Mouse (Mus musculus) CH12.LX (cell line): ENCODE results near the gene Phactr1. TPM values are rescaled to one million over a fixed set of nuclear protein-coding genes. Genes with fewer than 3 reads are reported as not detected.

Source experiments
- DNase-seq: peaks from one replicate; pipeline ENCODE4 v3.0.0-alpha.2; 2013; ENCODE audit errors: extremely low read depth
- H3K27ac ChIP-seq: 2 replicates; pipeline ENCODE4 v1.5.1; 2012; ENCODE audit warnings: low read depth, mild to moderate bottlenecking, control low read depth, moderate library complexity; ENCODE audit not compliant: insufficient read depth
- H3K27me3 ChIP-seq: replicated peaks from 2 replicates; pipeline ENCODE3; 2012; ENCODE audit warnings: inconsistent platforms
- H3K36me3 ChIP-seq, 2 experiments: replicated peaks in 1 of 2; 2 replicates each; pipeline versions ENCODE3 to v1.6.1; 2012; ENCODE audit warnings: inconsistent platforms in 1 of 2, low read length in 1 of 2, mild to moderate bottlenecking in 1 of 2, mixed read lengths in 1 of 2, moderate library complexity in 1 of 2; ENCODE audit not compliant: control insufficient read depth in 1 of 2, insufficient read depth in 1 of 2
- H3K4me1 ChIP-seq, 2 experiments: 2 replicates each; pipeline ENCODE4 v1.6.1; 2012; ENCODE audit warnings: inconsistent platforms in 1 of 2, moderate library complexity in 1 of 2; ENCODE audit not compliant: insufficient read depth in 2 of 2, control insufficient read depth in 1 of 2
- H3K4me2 ChIP-seq: 2 replicates; pipeline ENCODE4 v1.6.1; 2012; ENCODE audit warnings: low read depth, mild to moderate bottlenecking, control low read depth; ENCODE audit not compliant: poor library complexity, insufficient read depth, severe bottlenecking
- H3K4me3 ChIP-seq, 3 experiments: fragments of 150-350 bp in 1 of 3; sonication (generic) in 1 of 3; replicated peaks in 1 of 3; 2 replicates each; pipeline versions ENCODE3 to v1.5.1; 2011 to 2012; ENCODE audit warnings: low read depth in 2 of 3, low read length in 2 of 3, mild to moderate bottlenecking in 2 of 3, moderate library complexity in 2 of 3, control low read depth in 1 of 3, improper control_type of control experiment in 1 of 3, inconsistent platforms in 1 of 3, mixed read lengths in 1 of 3; ENCODE audit not compliant: poor library complexity in 1 of 3
- H3K79me2 ChIP-seq: replicated peaks from 2 replicates; pipeline ENCODE4 v1.6.1; 2012; ENCODE audit warnings: mild to moderate bottlenecking, moderate library complexity; ENCODE audit not compliant: control insufficient read depth, poor library complexity, insufficient read depth, severe bottlenecking; ENCODE audit errors: extremely low read depth
- H3K9ac ChIP-seq: 2 replicates; pipeline ENCODE4 v1.6.1; 2012; ENCODE audit warnings: low read depth, mild to moderate bottlenecking, control low read depth, moderate library complexity; ENCODE audit not compliant: insufficient read depth
- H3K9me3 ChIP-seq: replicated peaks from 2 replicates; pipeline ENCODE3; 2012; ENCODE audit warnings: low read length, inconsistent platforms, mixed read lengths
- CHD2 ChIP-seq: IDR thresholded peaks from 2 replicates; pipeline ENCODE4 v1.6.1; 2011; ENCODE audit warnings: low read length, improper control_type of control experiment
- CTCF ChIP-seq, 2 experiments: IDR thresholded peaks in 1 of 2; conservative IDR thresholded peaks in 1 of 2; 2 replicates each; pipeline ENCODE4 v1.5.1; 2011 to 2012; ENCODE audit warnings: low read depth in 2 of 2, low read length in 2 of 2, improper control_type of control experiment in 1 of 2, inconsistent platforms in 1 of 2, mild to moderate bottlenecking in 1 of 2, moderate library complexity in 1 of 2
- ELF1 ChIP-seq: IDR thresholded peaks from 2 replicates; pipeline ENCODE4 v1.6.1; 2014; ENCODE audit warnings: low read depth, mild to moderate bottlenecking, inconsistent platforms, low read length, improper control_type of control experiment
- ETS1 ChIP-seq: conservative IDR thresholded peaks from 2 replicates; pipeline ENCODE4 v1.6.1; 2012; ENCODE audit warnings: low read depth, mild to moderate bottlenecking, inconsistent platforms, low read length, improper control_type of control experiment, moderate library complexity
- HCFC1 ChIP-seq: IDR thresholded peaks from 2 replicates; pipeline ENCODE4 v1.6.1; 2012; ENCODE audit warnings: low read depth, mild to moderate bottlenecking, inconsistent platforms, low read length, improper control_type of control experiment
- IRF4 ChIP-seq: IDR thresholded peaks from 2 replicates; pipeline ENCODE4 v1.6.1; 2014; ENCODE audit warnings: low read depth, mild to moderate bottlenecking, inconsistent platforms, low read length, improper control_type of control experiment
- JUN ChIP-seq: IDR thresholded peaks from 2 replicates; pipeline ENCODE4 v1.6.1; 2011; ENCODE audit warnings: low read depth, mild to moderate bottlenecking, low read length, improper control_type of control experiment, moderate library complexity; ENCODE audit not compliant: insufficient read depth
- JUND ChIP-seq: conservative IDR thresholded peaks from 2 replicates; pipeline ENCODE4 v1.6.1; 2011; ENCODE audit warnings: low read depth, low read length, improper control_type of control experiment
- MAFK ChIP-seq: IDR thresholded peaks from 2 replicates; pipeline ENCODE4 v1.6.1; 2011; ENCODE audit warnings: low read length, improper control_type of control experiment; ENCODE audit not compliant: insufficient replicate concordance
- MAX ChIP-seq: IDR thresholded peaks from 2 replicates; pipeline ENCODE4 v1.6.1; 2011; ENCODE audit warnings: low read length, improper control_type of control experiment
- MAZ ChIP-seq: IDR thresholded peaks from 2 replicates; pipeline ENCODE4 v1.6.1; 2012; ENCODE audit warnings: low read depth, mild to moderate bottlenecking, inconsistent platforms, low read length, improper control_type of control experiment, moderate library complexity
- MEF2A ChIP-seq: IDR thresholded peaks from 2 replicates; pipeline ENCODE4 v1.6.1; 2014; ENCODE audit warnings: low read depth, mild to moderate bottlenecking, inconsistent platforms, low read length, improper control_type of control experiment, borderline replicate concordance
- MXI1 ChIP-seq: IDR thresholded peaks from 2 replicates; pipeline ENCODE4 v1.6.1; 2011; ENCODE audit warnings: mild to moderate bottlenecking, low read depth, low read length, improper control_type of control experiment
- MYC ChIP-seq: IDR thresholded peaks from 2 replicates; pipeline ENCODE4 v1.6.1; 2011; ENCODE audit warnings: low read depth, mild to moderate bottlenecking, improper control_type of control experiment, low read length
- NELFE ChIP-seq: IDR thresholded peaks from 2 replicates; pipeline ENCODE4 v1.6.1; 2011; ENCODE audit warnings: low read depth, low read length, improper control_type of control experiment
- NRF1 ChIP-seq: IDR thresholded peaks from 2 replicates; pipeline ENCODE4 v1.6.1; 2014; ENCODE audit warnings: low read depth, mild to moderate bottlenecking, inconsistent platforms, low read length, improper control_type of control experiment, moderate library complexity
- PAX5 ChIP-seq: IDR thresholded peaks from 2 replicates; pipeline ENCODE4 v1.6.1; 2012; ENCODE audit warnings: low read length, inconsistent platforms, mixed read lengths
- POLR2AphosphoS2 ChIP-seq: IDR thresholded peaks from 2 replicates; pipeline ENCODE4 v1.6.1; 2011; ENCODE audit warnings: low read depth, low read length, improper control_type of control experiment
- RAD21 ChIP-seq: IDR thresholded peaks from 2 replicates; pipeline ENCODE4 v1.6.1; 2011; ENCODE audit warnings: low read depth, mild to moderate bottlenecking, low read length, improper control_type of control experiment, moderate library complexity
- RCOR1 ChIP-seq: conservative IDR thresholded peaks from 2 replicates; pipeline ENCODE4 v1.6.1; 2012; ENCODE audit warnings: low read depth, mild to moderate bottlenecking, inconsistent platforms, low read length, improper control_type of control experiment
- SIN3A ChIP-seq: IDR thresholded peaks from 2 replicates; pipeline ENCODE4 v1.6.1; 2012; ENCODE audit warnings: low read length, improper control_type of control experiment, inconsistent platforms
- SMC3 ChIP-seq: IDR thresholded peaks from 2 replicates; pipeline ENCODE4 v1.6.1; 2011; ENCODE audit warnings: low read depth, low read length, improper control_type of control experiment
- TBP ChIP-seq: conservative IDR thresholded peaks from 2 replicates; pipeline ENCODE4 v1.6.1; 2011; ENCODE audit warnings: low read depth, low read length, improper control_type of control experiment
- TCF12 ChIP-seq: IDR thresholded peaks from 2 replicates; pipeline ENCODE4 v1.6.1; 2014; ENCODE audit warnings: low read depth, mild to moderate bottlenecking, inconsistent platforms, low read length, improper control_type of control experiment
- UBTF ChIP-seq: IDR thresholded peaks from 2 replicates; pipeline ENCODE4 v1.6.1; 2012; ENCODE audit warnings: low read depth, mild to moderate bottlenecking, inconsistent platforms, low read length, improper control_type of control experiment, moderate library complexity
- USF1 ChIP-seq: IDR thresholded peaks from 2 replicates; pipeline ENCODE4 v1.6.1; 2014; ENCODE audit warnings: low read depth, mild to moderate bottlenecking, inconsistent platforms, low read length, improper control_type of control experiment
- ZKSCAN1 ChIP-seq: IDR thresholded peaks from 2 replicates; pipeline ENCODE4 v1.6.1; 2012; ENCODE audit warnings: low read depth, inconsistent platforms, low read length, improper control_type of control experiment, borderline replicate concordance
- ZMIZ1 ChIP-seq: IDR thresholded peaks from 2 replicates; pipeline ENCODE4 v1.6.1; 2012; ENCODE audit warnings: low read depth, mild to moderate bottlenecking, inconsistent platforms, low read length, improper control_type of control experiment
- dilution Hi-C: fragments of 300-500 bp; cut with MboI; formaldehyde crosslinking; loops from 2 replicates; pipeline ENCODE4 v1.14.3; 2020; ENCODE audit warnings: low sequenced_read_pairs; ENCODE audit not compliant: extremely low pct_unique_long_range_greater_than_20kb, extremely low pct_ligation_motif_present
- in situ Hi-C: fragments of 300-500 bp; cut with MboI; formaldehyde crosslinking; loops from 3 replicates; pipeline ENCODE4 v1.14.3; 2019; ENCODE audit warnings: low sequenced_read_pairs, low pct_ligation_motif_present, low pct_unique_long_range_greater_than_20kb, mixed read lengths
- polyA plus RNA-seq: library from polyadenylated mRNA; unstranded; fragments of >175 nt; gene quantifications from 2 replicates; pipeline ENCODE4 v1.2.1, GENCODE M21; 2012; ENCODE audit warnings: low read depth; ENCODE audit not compliant: insufficient read length
- total RNA-seq, 2 experiments: library from RNA; depleted of rRNA; stranded (reverse); fragments of 300-350 nt in 1 of 2; fragments of >200 nt in 1 of 2; gene quantifications; 2 replicates each; pipeline ENCODE4 v1.2.3; 2012 to 2014

Gene Phactr1
- total and polyA plus RNA-seq, 3 experiments = 2.0 to 6.1 (median 3.1) TPM

DNA sequence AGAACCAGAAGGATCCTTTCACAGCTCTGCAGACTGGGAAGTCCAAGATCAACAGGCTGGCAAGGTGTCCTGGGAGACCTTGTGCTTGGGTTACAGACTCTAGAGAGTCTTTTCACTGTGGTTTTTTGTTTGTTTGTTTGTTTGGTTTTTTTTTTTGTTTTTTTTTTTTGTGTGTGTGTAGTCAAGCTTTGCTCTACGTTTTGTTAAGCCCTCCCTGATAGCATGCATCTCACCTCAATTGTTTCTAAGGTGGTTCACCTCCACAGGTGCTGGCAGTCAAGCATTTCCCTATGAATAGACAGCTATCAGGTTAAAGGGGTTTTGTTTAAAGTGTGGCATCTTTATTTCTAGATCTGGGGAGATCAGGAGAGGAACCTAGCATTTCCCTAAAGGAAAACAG is 191.7 kb downstream of the Phactr1 start:
- in situ Hi-C loops = no loop called here
- DNase-seq = no peak
- peaks cover 0 to 9% of the 10 kb centered on the region in 2 experiments; a peak in 2 of 4 replicates for H3K4me1 ChIP-seq
- H3K9me3 ChIP-seq = no peaks in the 10 kb centered on the region
- H3K4me2 ChIP-seq = no peak overlapping the region
- H3K4me3 ChIP-seq = no peak overlapping the region
- H3K9ac ChIP-seq = no peak overlapping the region
- no peaks in the 10 kb centered on the region for H3K79me2 ChIP-seq
- TF ChIP-seq NELFE (no peak), IRF4 (no peak), NRF1 (no peak), TBP (no peak), JUND (no peak), HCFC1 (no peak), POLR2AphosphoS2 (no peak), RCOR1 (no peak), CTCF (conservative IDR thresholded peaks at IDR 0.05 in 1 of 2, IDR thresholded peaks at IDR 0.05 in 1 of 2; ENCODE audit: low read depth in 2 of 2, low read length in 2 of 2) (no peak), SIN3A (no peak), PAX5 (no peak), ETS1 (no peak), MAZ (no peak), ZMIZ1 (no peak), SMC3 (no peak), ELF1 (no peak), TCF12 (no peak), UBTF (no peak)
- TF ChIP-seq, all 38 proteins: peak for 0
- H3K27ac ChIP-seq = no peak overlapping the region
- H3K27me3 ChIP-seq = no peaks in the 10 kb centered on the region
- dilution Hi-C loops = no loop called here
- H3K36me3 ChIP-seq = no peaks in the 10 kb centered on the region

DNA sequence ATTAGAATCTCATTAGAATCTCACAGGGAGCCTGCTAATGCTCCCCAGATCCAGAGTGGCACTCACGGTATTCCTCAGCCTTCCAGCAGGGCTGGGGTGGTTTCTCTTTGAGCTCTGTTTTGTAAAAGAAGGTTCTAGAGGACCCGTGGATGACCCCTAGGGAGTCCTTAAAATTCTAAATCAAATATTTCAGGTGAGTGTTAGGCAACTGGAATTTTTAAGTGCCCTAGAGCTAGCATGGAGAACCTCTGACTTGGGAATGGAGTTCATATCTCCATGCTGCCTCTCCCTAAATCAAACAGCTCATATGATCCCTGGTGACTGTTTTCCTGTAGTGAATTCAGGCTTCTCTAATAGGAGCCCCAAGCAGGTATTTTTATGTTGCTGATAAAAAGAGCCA is 197.9 kb downstream of the Phactr1 start:
- Histone ChIP-seq H3K36me3 (no peaks in the 10 kb centered on the region), H3K4me3 (no peak overlapping the region), H3K79me2 (no peaks in the 10 kb centered on the region), H3K4me1 (no peaks in the 10 kb centered on the region), H3K4me2 (no peak overlapping the region), H3K9me3 (no peaks in the 10 kb centered on the region), H3K27ac (no peak overlapping the region), H3K9ac (no peak overlapping the region), H3K27me3 (no peaks in the 10 kb centered on the region)
- dilution Hi-C loops = no loop called here
- no peak for DNase-seq
- in situ Hi-C loops = no loop called here
- no peak for TF ChIP-seq MAFK
- TF ChIP-seq UBTF = no peak
- no peak for TF ChIP-seq MEF2A
- no peak for TF ChIP-seq ETS1
- TF ChIP-seq MAZ = no peak
- TF ChIP-seq RAD21 = no peak
- no peak for TF ChIP-seq ZKSCAN1
- no peak for TF ChIP-seq ZMIZ1
- no peak for TF ChIP-seq TCF12
- no peak for TF ChIP-seq SIN3A
- no peak for TF ChIP-seq NRF1
- TF ChIP-seq MXI1 = no peak
- no peak for TF ChIP-seq MYC
- TF ChIP-seq CHD2 = no peak
- TF ChIP-seq JUN = no peak
- TF ChIP-seq SMC3 = no peak
- no peak for TF ChIP-seq CTCF (conservative IDR thresholded peaks at IDR 0.05 in 1 of 2, IDR thresholded peaks at IDR 0.05 in 1 of 2; ENCODE audit: low read depth in 2 of 2, low read length in 2 of 2)
- no peak for TF ChIP-seq USF1
- no peak for TF ChIP-seq MAX
